Mouse (Mus musculus): ENCODE results near the gene BC051142.

The BC051142 gene

DNA sequence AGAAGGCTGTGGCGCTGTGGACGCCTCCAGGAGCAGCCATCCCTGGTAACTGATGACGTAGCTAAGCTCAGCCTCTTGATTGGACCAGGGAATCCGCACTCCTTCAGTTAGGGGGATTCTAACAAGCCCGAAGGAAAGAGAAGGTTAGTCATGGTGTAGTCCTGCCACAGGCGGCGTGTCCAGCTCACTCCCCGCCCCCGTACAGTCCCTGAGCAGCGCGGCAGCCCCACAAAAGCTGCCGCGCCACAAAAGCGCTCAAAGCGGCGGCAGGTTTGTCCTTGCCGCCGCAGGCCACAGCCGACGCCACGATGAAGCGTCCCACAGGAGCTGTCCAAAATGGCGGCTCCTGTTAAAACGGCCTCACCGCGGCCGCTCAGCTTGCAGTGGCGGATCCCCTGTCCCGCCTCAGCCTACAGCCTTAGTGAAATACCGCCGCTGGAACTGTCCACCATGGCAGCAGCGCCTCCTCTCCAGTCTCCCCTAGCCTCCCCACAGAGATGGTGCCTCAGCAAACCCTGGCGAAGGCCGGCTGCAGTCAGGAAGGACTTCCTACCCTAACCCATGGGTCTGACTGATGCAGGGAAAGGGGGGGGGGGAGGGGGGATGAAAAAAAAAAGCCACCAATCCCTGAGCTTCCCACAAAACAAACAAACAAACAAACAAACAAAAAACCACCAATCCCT is at the start of gene BC051142:
Gene BC051142, plus strand, starts transcription at position 110 of the 683 bp plus-strand sequence.
- DNase-seq (ENCODE audit: low spot score) = no peak

- DNase-seq (ENCODE audit: low spot score) = peak; percentile 82
Measured at GRCm38 (mm10) chr17:34349429-34349828, 49.2 kb upstream of the BC051142 start.

DNA sequence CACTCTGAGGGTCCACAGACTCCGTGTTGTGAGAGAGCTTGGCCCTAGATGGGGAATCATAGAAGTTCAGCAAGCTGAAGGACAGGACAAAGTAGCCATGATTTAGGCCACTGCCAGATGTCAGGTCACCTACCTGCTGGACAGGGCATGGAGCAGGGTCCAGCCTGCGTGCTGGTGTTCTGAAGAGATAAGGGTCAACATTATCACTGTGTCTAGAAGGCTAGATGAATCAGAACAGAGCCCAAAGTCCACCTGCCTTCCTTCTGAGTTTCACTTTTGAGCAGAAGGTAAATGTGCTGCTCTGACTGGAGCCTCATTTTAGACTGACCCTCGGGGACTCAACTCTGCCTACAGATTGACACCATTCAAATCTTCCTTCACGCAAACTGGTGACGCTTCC is 44.1 kb upstream of the BC051142 start, which contains the start of gene Btnl2:
Gene Btnl2, plus strand, starts transcription at position 284 of the 400 bp plus-strand sequence.
- no peak for DNase-seq (ENCODE audit: low spot score)

- DNase-seq (ENCODE audit: low spot score) = no peak
Measured at GRCm38 (mm10) chr17:34354940-34355339, 43.7 kb upstream of the BC051142 start.

GRCm38 (mm10) chr17:34362954-34363546 is 35.6 kb upstream of the BC051142 start:
- no peak for DNase-seq (ENCODE audit: low spot score)

GRCm38 (mm10) chr17:34363676-34364310 is 34.8 kb upstream of the BC051142 start:
- DNase-seq (ENCODE audit: low spot score) = no peak

- DNase-seq (ENCODE audit: low spot score) = no peak
Measured at GRCm38 (mm10) chr17:34365031-34365430, 33.6 kb upstream of the BC051142 start.

DNA sequence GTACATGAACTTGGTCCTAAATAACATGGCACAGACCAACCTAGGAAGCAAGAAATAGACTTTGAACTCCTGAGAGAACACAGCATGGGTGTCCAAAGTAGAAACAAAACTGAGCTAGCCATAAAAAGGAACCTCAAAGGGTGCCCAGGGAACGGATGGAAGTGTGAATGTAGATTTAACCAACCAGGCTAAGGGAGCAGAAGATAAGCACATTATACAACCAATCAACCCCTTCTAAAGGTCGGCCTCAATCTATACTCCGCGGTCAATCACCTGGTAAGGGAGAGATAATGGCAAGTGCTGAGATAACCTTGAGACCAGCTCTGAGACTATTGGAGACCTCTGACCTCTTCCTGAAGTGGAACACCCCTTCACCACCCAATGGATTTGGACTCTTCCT is 28.1 kb upstream of the BC051142 start:
- no peak for DNase-seq (ENCODE audit: low spot score)

DNA sequence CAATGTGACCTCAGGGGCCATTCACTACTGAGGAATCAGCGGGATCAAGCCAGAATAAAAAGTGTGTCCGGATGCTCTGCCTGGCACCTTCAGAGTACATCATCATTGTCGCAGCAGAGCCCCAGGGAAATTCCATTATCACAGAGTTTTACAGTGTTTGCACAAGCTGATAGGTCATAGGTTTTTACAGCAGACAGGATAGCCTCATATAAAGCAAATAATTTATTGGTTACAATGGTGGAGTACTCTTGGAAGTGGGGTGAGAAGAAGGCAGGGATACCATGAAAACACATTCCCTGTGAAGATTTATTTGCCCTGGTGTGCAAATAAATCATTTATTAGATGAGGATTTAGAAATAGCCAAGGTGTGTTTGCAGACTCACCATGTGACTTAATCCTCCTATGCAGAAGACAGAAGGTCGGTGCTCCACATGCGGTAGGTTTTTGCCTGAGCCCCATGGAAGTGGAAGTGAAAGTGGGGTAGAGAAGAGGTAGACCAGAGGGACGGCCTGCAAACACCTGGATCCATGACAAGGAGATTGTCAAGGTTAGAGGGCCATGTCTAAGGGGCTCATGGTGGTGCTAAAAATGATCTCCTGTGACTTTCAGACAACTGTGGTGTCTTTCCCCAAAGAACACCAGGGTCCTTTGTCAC is 25.4 kb upstream of the BC051142 start:
- DNase-seq (ENCODE audit: low spot score) = no peak

DNA sequence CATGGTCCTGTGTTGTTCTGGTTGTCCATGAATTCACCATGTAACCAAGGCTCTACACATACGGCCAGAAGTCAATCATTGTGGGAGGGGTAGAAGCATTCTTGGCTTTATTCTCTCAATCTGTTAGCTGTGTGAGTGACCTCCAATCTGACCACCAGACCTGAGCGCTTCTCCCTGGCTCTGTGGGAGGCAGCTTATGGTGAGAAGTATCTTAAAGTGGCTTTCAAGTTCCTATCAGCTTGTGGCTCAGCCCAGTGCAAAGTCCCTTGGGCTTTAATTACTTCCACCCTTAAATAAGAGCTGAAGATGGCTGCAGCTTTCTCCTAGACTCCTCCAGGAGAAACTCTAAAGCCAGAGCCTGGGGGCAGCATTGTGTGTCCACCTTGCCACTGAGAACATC is 21.8 kb upstream of the BC051142 start, which contains the start of gene Btnl1:
Gene Btnl1, plus strand, starts transcription at position 286 of the 400 bp plus-strand sequence.
- DNase-seq (ENCODE audit: low spot score) = no peak

DNA sequence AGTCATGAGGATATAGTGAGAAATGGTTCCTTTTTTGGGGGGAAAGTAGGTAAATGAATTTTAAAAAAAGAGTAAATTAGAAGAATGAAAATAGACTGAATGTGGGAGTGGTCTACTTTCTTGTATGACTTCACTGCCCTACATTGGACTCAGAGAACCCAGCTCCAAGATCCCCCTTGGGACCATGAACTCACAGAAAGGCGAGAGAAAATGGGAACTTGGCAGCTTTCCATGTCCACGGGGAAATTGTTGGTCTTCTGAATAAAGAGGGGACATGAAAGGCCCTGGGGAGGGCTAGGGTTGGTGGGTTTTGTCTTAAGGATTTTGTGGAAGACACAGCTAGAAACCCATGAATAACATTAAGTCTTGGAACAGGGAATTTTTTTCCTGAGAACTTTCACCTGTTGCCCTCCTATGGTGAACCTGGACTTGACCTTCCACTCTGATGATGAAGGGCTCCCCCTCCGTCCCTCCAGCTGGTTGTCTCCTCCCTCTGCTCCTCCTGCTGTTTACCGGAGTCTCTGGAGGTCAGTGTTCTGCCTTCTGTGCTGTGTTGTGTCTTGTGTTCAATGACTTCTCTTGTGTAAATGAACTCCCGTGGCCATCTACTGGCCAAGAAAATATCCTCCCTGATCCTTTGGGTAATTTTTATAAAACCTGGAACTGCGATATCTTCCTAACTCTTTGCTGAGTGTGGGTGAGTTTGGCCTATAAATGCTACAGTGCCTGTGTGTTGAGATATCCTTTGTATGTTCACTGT is 21.0 kb upstream of the BC051142 start:
- no peak for DNase-seq (ENCODE audit: low spot score)

DNA sequence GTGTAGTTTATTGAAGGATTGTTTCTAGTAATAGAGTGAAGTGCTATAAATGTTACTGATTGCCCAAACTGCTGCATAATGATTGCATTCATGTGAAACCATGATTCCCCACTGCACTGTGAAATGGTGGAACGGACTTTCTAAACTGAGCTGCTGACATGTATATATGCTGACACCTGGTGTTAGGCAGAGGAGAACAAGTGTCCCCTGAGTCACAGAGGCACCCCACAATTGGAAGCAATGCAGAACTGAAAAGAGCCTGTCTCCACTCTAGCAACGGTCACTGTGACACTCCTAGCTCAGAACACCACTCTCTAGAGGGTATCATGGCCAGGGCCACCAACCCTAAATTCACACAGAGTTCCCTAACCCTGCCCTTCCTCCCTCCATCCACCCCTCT is 19.9 kb upstream of the BC051142 start:
- DNase-seq (ENCODE audit: low spot score) = no peak

GRCm38 (mm10) chr17:34379451-34379850 is 19.2 kb upstream of the BC051142 start:
- DNase-seq (ENCODE audit: low spot score) = no peak

DNA sequence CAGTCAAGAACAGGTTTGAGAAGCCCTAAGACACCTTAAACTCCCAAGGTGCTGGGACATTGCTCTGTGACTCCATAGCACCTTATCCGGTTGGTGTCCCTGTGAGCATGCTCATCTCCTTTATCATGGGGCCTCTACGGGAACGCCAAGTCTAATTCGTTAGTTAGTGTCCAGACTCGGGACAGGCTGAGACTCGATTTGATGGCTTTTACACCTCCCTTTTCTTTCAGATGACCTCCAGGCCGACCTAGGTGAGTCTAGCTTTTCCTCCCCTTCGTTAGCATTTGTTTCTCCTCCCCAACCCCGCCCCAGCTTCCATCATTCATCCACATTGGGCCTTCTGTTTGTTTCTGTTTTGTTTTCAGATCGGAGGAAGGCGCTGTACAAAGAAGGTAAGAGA is 16.7 kb upstream of the BC051142 start:
- no peak for DNase-seq (ENCODE audit: low spot score)

GRCm38 (mm10) chr17:34383212-34383611 is 15.4 kb upstream of the BC051142 start:
- DNase-seq (ENCODE audit: low spot score) = no peak

- DNase-seq (ENCODE audit: low spot score) = no peak
Measured at GRCm38 (mm10) chr17:34384699-34385098, 13.9 kb upstream of the BC051142 start.

- no peak for DNase-seq (ENCODE audit: low spot score)
Measured at GRCm38 (mm10) chr17:34386656-34387055, 12.0 kb upstream of the BC051142 start.

DNA sequence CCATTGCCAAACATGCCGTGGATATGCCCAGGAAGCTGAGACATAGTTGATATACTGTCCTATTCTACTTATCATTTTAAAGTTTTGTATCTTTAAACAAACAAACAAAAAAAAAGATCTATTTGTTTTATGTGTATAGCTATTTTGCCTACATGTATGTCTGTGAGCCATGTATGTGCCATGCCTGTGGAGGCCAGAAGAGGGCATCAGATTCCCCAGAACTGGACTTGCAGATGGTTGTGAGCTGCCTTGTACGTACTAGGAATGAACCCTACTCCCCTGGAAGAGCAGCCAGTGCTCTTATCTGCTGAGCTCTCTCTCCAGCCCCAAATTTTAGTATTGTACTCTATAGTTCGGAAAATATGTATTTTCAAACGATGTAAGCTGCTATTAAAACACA is 10.1 kb upstream of the BC051142 start:
- DNase-seq (ENCODE audit: low spot score) = no peak

- DNase-seq (ENCODE audit: low spot score) = no peak
Measured at GRCm38 (mm10) chr17:34391507-34391906, 7.1 kb upstream of the BC051142 start.

- DNase-seq (ENCODE audit: low spot score) = no peak
Measured at GRCm38 (mm10) chr17:34392321-34392720, 6.3 kb upstream of the BC051142 start.

DNA sequence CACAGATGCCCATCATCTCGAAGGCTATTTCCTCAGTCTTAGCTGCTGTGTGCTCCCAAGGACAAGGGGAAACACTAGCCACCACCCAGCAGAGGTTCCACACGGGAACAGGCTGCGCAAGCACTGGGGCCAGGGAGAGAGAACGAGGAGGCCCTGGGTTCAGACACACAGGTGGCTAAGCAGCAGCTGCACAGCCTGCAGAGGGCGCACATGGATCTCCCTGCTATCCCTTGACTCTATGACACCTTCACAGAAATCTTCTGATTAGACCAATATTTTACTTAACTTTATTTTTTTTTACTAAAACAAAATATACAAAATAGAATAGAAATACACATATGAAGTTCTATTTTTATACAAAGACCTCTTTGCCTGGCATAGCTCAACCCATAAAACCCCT is 1.3 kb upstream of the BC051142 start:
- DNase-seq (ENCODE audit: low spot score) = no peak
